Mouse (Mus musculus) adrenal gland, postnatal 4 days (tissue): ENCODE data around the gene Mcf2l. TPM values are rescaled to one million over a fixed set of nuclear protein-coding genes. Genes with fewer than 3 reads are reported as not detected.

ENCODE experiments used
- DNase-seq, 2 experiments: peaks; one replicate each; pipeline ENCODE4 v3.0.0; 2021 to 2022; ENCODE audit warnings: low spot score in 2 of 2, mixed read lengths in 2 of 2
- microRNA-seq: library from miRNA; unstranded; fragments of <30 nt; microRNA quantifications from one replicate; pipeline ENCODE4 v1.2.0, GENCODE M21; 2021
- total RNA-seq, 2 experiments: library from RNA; stranded (reverse); gene quantifications; 2 replicates each; pipeline ENCODE4 v1.2.3; 2021

Mcf2l gene
- total RNA-seq, 2 experiments from 2014 or later, result 37.7 to 49.5 TPM

DNA sequence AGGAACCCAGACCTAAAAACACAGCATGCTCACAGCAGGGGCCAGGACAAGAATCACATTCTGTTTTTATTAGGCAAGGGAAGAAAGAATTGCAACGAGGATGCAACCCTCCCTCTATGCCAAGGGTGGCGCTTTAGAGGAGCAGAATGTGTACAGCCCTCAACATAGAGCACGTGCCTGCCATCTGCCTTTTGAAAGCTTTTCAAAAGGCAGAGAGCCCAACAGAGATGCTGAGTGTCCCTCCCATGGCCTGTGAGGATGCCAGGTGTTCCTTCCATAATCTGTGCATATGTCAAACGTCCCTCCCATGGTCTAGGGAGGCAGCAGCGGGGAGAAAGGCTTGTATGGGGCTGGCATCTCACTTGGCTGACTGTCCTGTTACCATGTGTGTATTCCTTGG lies 174.0 kb downstream of the Mcf2l start:
- DNase-seq, result no peak

DNA sequence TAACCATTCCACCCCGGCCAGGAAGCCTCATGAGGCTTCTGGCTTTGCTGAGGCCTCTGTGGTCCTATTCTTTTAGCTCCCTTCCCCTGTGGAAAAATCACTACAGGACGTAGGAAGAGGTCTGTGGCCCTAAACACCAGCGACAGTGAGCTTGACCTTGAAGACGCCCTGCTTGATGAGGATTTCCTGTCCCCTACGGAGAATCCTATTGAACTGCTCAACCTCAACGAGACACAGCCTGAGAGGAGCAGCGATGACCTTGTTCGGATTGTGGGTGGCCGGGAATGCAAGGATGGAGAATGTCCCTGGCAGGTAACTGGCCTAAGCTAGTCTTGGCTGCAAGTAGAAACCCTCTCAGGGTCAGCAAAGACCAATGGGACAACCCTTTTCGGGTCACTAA lies 176.9 kb downstream of the Mcf2l start:
- DNase-seq, result no peak

DNA sequence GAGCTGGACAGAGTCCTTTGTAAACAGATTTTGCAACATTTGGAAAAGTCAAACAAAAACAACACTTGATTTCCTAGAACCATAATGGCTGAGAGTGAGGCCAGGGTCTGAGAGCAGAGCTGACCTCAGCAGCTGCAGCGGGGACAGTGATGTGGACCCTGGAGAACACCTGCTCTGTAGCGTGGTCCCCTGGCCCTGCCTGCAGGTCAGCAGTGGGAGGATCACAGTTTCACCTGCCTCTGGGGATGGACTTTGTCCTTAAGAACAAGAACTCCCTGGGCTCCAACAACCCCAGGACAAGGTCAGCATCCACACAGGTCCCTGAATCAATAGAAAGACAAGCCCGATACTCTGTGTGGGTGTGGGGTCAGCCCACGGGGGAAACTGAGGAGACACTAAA lies 183.7 kb downstream of the Mcf2l start:
- no peak for DNase-seq

DNA sequence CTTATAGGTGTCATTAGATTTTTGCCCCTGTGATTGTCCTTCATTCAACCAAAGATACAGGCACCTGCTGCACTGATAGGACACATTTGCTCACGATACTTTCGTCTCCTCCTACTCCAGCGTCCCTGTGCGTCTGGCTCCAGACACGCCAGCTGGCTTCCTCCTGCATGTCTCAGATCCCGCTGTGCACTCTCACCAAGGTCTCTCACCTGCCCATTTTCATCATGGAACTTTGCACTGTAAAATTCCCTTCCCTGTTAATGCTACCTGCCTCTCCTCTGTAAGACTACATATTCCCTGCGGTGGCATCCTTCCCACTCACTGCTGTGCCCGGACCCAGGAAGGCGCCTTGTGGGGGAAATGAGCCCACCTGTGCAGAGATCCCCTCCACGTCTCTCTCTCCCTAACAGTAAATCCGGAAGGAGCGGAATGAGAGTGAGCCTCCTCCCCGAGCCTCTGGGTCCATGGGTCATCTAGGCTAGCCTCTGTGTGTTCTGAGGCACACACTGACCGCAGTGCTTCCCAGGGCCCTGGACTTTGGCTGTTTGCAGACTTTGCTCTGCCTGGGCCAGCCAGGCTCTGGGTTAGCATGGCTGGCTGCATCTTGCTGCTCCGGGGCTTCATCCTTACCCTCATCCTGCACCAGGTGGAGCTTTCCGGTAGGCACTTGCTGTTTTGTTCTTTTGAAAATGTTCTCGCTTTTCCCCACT lies 187.0 kb downstream of the Mcf2l start, which contains the start of gene Proz:
TSS of gene Proz (plus strand) at position 474 of the 710 bp plus-strand sequence.
- no peak for DNase-seq

DNA sequence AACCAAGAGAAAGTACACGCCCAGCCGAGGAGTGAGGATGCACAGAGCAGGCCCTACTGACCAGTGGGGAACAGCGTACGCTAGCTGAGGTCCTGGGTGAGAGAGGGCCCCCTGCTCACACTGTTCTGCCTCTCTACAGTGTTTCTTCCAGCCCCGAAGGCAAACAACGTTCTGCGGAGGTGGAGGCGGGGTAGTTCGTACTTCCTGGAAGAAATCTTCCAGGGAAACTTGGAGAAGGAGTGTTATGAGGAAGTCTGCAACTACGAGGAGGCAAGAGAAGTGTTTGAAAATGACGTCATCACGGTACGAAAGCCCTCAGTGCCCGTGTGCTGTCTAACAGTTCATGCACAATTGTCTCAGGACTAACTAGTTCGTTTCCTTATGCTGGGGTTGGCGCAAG lies 189.5 kb downstream of the Mcf2l start:
- DNase-seq, result no peak

Small RNA genes within 50 kb of the gene (microRNA-seq; reads per million reads assigned to microRNA genes)
- gene Gm38671, result not detected

Other genes starting within 250 kb of the Mcf2l start
- gene Tubgcp3, start 201.6 kb upstream of the Mcf2l start, total RNA-seq, result 10 to 100 TPM; 47.5 to 48.7 TPM
- gene Atp11a, start 116.8 kb upstream of the Mcf2l start, total RNA-seq, result 10 to 100 TPM; 79.4 to 92.9 TPM
- gene F7, start 152.2 kb downstream of the Mcf2l start, total RNA-seq, result 1 to 10 TPM in 1 of 2 experiments, under 1 TPM in 1; 0.67 to 8.4 TPM
- 10 to 100 TPM in 1 of 2 experiments, 1 to 10 TPM in 1; 3.1 to 53.4 TPM for gene F10, start 163.5 kb downstream of the Mcf2l start, total RNA-seq
- 10 to 100 TPM in 1 of 2 experiments, 1 to 10 TPM in 1; 1.1 to 17.4 TPM for gene Proz, start 187.1 kb downstream of the Mcf2l start, total RNA-seq
- 10 to 100 TPM; 26.9 to 28.7 TPM for gene Pcid2, start 231.7 kb downstream of the Mcf2l start, total RNA-seq
- 100 to 1,000 TPM; 135 to 137 TPM for gene Cul4a, start 231.8 kb downstream of the Mcf2l start, total RNA-seq